Mouse (Mus musculus) intestine, postnatal 0 days (tissue): ENCODE measurements around the gene Ezh1. TPM values are rescaled to one million over a fixed set of nuclear protein-coding genes. Genes with fewer than 3 reads are reported as not detected.

Source experiments
- ATAC-seq: fragments of 200-750 bp; cut with Nextera tagmentation; 2 replicates; pipeline ENCODE4 v1.8.0; 2017; ENCODE audit warnings: mild to moderate bottlenecking, moderate TSS enrichment, moderate library complexity
- H3K27ac ChIP-seq: fragments of 300-500 bp; sonication (generic); 2 replicates; pipeline ENCODE4 v1.5.1; 2014; ENCODE audit warnings: mild to moderate bottlenecking, low read depth, low read length, moderate library complexity
- H3K27me3 ChIP-seq: fragments of 300-500 bp; sonication (generic); replicated peaks from 2 replicates; pipeline ENCODE4 v1.6.1; 2014; ENCODE audit warnings: low read length, mixed read lengths; ENCODE audit not compliant: control insufficient read depth, insufficient read depth
- H3K36me3 ChIP-seq: fragments of 300-500 bp; sonication (generic); 2 replicates; pipeline ENCODE4 v1.6.1; 2014; ENCODE audit warnings: mild to moderate bottlenecking, moderate library complexity; ENCODE audit not compliant: control insufficient read depth, insufficient read depth
- H3K4me1 ChIP-seq: fragments of 300-500 bp; sonication (generic); replicated peaks from 2 replicates; pipeline ENCODE4 v1.6.1; 2014; ENCODE audit warnings: antibody characterized with exemption, low read length, mixed read lengths; ENCODE audit not compliant: control insufficient read depth, insufficient read depth
- H3K4me2 ChIP-seq: fragments of 300-500 bp; sonication (generic); replicated peaks from 2 replicates; pipeline ENCODE4 v1.6.1; 2014; ENCODE audit warnings: low read depth, mild to moderate bottlenecking, moderate library complexity
- H3K4me3 ChIP-seq: fragments of 300-500 bp; sonication (generic); 2 replicates; pipeline ENCODE4 v1.5.1; 2014; ENCODE audit warnings: low read depth, low read length
- H3K9ac ChIP-seq: fragments of 300-500 bp; sonication (generic); 2 replicates; pipeline ENCODE4 v1.6.1; 2014; ENCODE audit warnings: mild to moderate bottlenecking, low read depth, low read length
- H3K9me3 ChIP-seq: fragments of 300-500 bp; sonication (generic); 2 replicates; pipeline ENCODE4 v1.6.1; 2016; ENCODE audit warnings: mixed run types; ENCODE audit not compliant: control insufficient read depth
- CTCF ChIP-seq: sonication (generic); IDR thresholded peaks from 2 replicates; pipeline ENCODE4 v1.5.1; 2016; ENCODE audit warnings: low read depth, mild to moderate bottlenecking, control low read depth, antibody characterized with exemption, moderate library complexity
- WGBS: fragments of 180-500 bp; shearing (Covaris S2); extraction: QIAGEN DNeasy Blood & Tissue Kit; methylation state at CpG from one replicate; pipeline ENCODE4 v1.1.7; 2014; 5-methylcytosine and 5-hydroxymethylcytosine counted together
- polyA plus RNA-seq: library from polyadenylated mRNA; unstranded; fragments of >200 nt; fragmentation: Nextera tagmentation; extraction: Ambion mirVana; gene quantifications from 2 replicates; pipeline ENCODE4 v1.2.1, GENCODE M21; 2015

Ezh1 gene
- polyA plus RNA-seq, 1 experiment from 2014 or later = 9.8 TPM

GRCm38 (mm10) chr11:101188166-101188805 lies 38.0 kb downstream of the Ezh1 start:
- Histone ChIP-seq H3K9me3 (no peaks in the 10 kb centered on the region), H3K36me3 (peaks cover 17% of the 10 kb centered on the region; the same call in 1 of the 2 replicates), H3K4me2 (no peak overlapping the region), H3K27me3 (no peaks in the 10 kb centered on the region), H3K27ac (no peak overlapping the region), H3K4me3 (no peak overlapping the region), H3K4me1 (no peaks in the 10 kb centered on the region), H3K9ac (no peak overlapping the region)
- TF ChIP-seq CTCF = no peak
- 84% methylated on average over 11 of the region's 11 CpGs for WGBS
- ATAC-seq = no peak

- no peak overlapping the region for H3K4me3 ChIP-seq
- H3K27me3 ChIP-seq = no peaks in the 10 kb centered on the region
- H3K9ac ChIP-seq = no peak overlapping the region
- peaks cover 11% of the 10 kb centered on the region; the same call in 1 of the 2 replicates for H3K36me3 ChIP-seq
- ATAC-seq = no peak
- H3K4me2 ChIP-seq = no peak overlapping the region
- no peaks in the 10 kb centered on the region for H3K9me3 ChIP-seq
- 90% methylated on average over 5 of the region's 5 CpGs for WGBS
- no peaks in the 10 kb centered on the region for H3K4me1 ChIP-seq
- H3K27ac ChIP-seq = no peak overlapping the region
- TF ChIP-seq CTCF = no peak
These were observed 38.7 kb downstream of the Ezh1 start for GRCm38 (mm10) chr11:101187541-101187940.

- no peak overlapping the region for H3K4me3 ChIP-seq
- H3K9me3 ChIP-seq = no peaks in the 10 kb centered on the region
- WGBS = 89% methylated on average over 27 of the region's 27 CpGs
- H3K36me3 ChIP-seq = peaks cover 3% of the 10 kb centered on the region; the same call in 1 of the 2 replicates
- ATAC-seq = no peak
- H3K27ac ChIP-seq = no peak overlapping the region
- TF ChIP-seq CTCF = no peak
- no peak overlapping the region for H3K9ac ChIP-seq
- no peaks in the 10 kb centered on the region for H3K4me1 ChIP-seq
- no peaks in the 10 kb centered on the region for H3K27me3 ChIP-seq
- H3K4me2 ChIP-seq = no peak overlapping the region
These were observed 39.6 kb downstream of the Ezh1 start for GRCm38 (mm10) chr11:101186526-101187247.

- no peak overlapping the region for H3K4me2 ChIP-seq
- H3K9ac ChIP-seq = no peak overlapping the region
- H3K9me3 ChIP-seq = no peaks in the 10 kb centered on the region
- no peaks in the 10 kb centered on the region for H3K4me1 ChIP-seq
- WGBS = 91% methylated on average over 4 of the region's 4 CpGs
- no peak for TF ChIP-seq CTCF
- H3K27ac ChIP-seq = no peak overlapping the region
- no peaks in the 10 kb centered on the region; the same call in 1 of the 2 replicates for H3K36me3 ChIP-seq
- H3K27me3 ChIP-seq = 0 out of 2 replicates have a peak, but pooled peaks cover 2% of the 10 kb centered on the region
- ATAC-seq = no peak
- no peak overlapping the region for H3K4me3 ChIP-seq
These were observed 40.8 kb downstream of the Ezh1 start for GRCm38 (mm10) chr11:101185441-101185840.

GRCm38 (mm10) chr11:101184984-101185383 lies 41.3 kb downstream of the Ezh1 start:
- WGBS = 90% methylated on average over 12 of the region's 12 CpGs
- Histone ChIP-seq H3K4me3 (no peak overlapping the region), H3K9me3 (no peaks in the 10 kb centered on the region), H3K27me3 (0 out of 2 replicates have a peak, but pooled peaks cover 5% of the 10 kb centered on the region), H3K27ac (no peak overlapping the region), H3K4me1 (no peaks in the 10 kb centered on the region), H3K36me3 (no peaks in the 10 kb centered on the region; the same call in 1 of the 2 replicates), H3K9ac (no peak overlapping the region), H3K4me2 (no peak overlapping the region)
- no peak for ATAC-seq
- TF ChIP-seq CTCF = no peak

- Histone ChIP-seq H3K27me3 (0 out of 2 replicates have a peak, but pooled peaks cover 5% of the 10 kb centered on the region), H3K4me2 (no peak overlapping the region), H3K4me1 (no peaks in the 10 kb centered on the region), H3K4me3 (no peak overlapping the region), H3K27ac (no peak overlapping the region), H3K9ac (no peak overlapping the region), H3K36me3 (no peaks in the 10 kb centered on the region; the same call in 1 of the 2 replicates), H3K9me3 (no peaks in the 10 kb centered on the region)
- TF ChIP-seq CTCF = no peak
- 73% methylated on average over 14 of the region's 14 CpGs for WGBS
- ATAC-seq = no peak
These were observed 43.3 kb downstream of the Ezh1 start for GRCm38 (mm10) chr11:101182771-101183517.
